Mouse (Mus musculus): ENCODE results near the gene Psmg4. TPM values are rescaled to one million over a fixed set of nuclear protein-coding genes. Genes with fewer than 3 reads are reported as not detected.

Gene Psmg4
- polyA plus RNA-seq, 1 experiment: 176 TPM

GRCm38 (mm10) chr13:34132875-34133274, 29.9 kb upstream of the Psmg4 start:
- peaks cover 23% of the 10 kb centered on the region for H3K79me2 ChIP-seq (ENCODE audit: control insufficient read depth, insufficient read depth)
- TF ChIP-seq TCF3 (IDR thresholded peaks at IDR 0.05; ENCODE audit: insufficient read length, low read depth): no peak
- no peak for TF ChIP-seq POLR2A (IDR thresholded peaks at IDR 0.05; ENCODE audit: insufficient read length, low read depth)
- no peak for TF ChIP-seq SRF (IDR thresholded peaks at IDR 0.05; ENCODE audit: control insufficient read depth, insufficient read length, low read depth)
- no peak for TF ChIP-seq E2F4 (IDR thresholded peaks at IDR 0.05; ENCODE audit: insufficient read depth)
- H3K4me3 ChIP-seq: no peak overlapping the region
- H3ac ChIP-seq (ENCODE audit: control insufficient read depth, insufficient read length): no peak overlapping the region
- no peaks in the 10 kb centered on the region for H3K27me3 ChIP-seq (ENCODE audit: control insufficient read depth, insufficient read depth, insufficient read length)
- no peak overlapping the region for H3K4me2 ChIP-seq (ENCODE audit: low read depth)
- peaks cover 10% of the 10 kb centered on the region for H3K36me3 ChIP-seq (ENCODE audit: control insufficient read depth, insufficient read depth)

GRCm38 (mm10) chr13:34133326-34134071, 29.3 kb upstream of the Psmg4 start:
- no peaks in the 10 kb centered on the region for H3K27me3 ChIP-seq (ENCODE audit: control insufficient read depth, insufficient read depth, insufficient read length)
- H3K36me3 ChIP-seq (ENCODE audit: control insufficient read depth, insufficient read depth): peaks cover 7% of the 10 kb centered on the region
- H3K4me2 ChIP-seq (ENCODE audit: low read depth): no peak overlapping the region
- no peak overlapping the region for H3ac ChIP-seq (ENCODE audit: control insufficient read depth, insufficient read length)
- no peak for TF ChIP-seq MAX (IDR thresholded peaks at IDR 0.05; ENCODE audit: low read depth)
- TF ChIP-seq MYOD1 (IDR thresholded peaks at IDR 0.05; ENCODE audit: control insufficient read depth in 1 of 3, insufficient read length in 2 of 3, low read depth in 2 of 3): no peak
- no peak for TF ChIP-seq USF1 (IDR thresholded peaks at IDR 0.05; ENCODE audit: low read depth)
- TF ChIP-seq TCF12 (IDR thresholded peaks at IDR 0.05; ENCODE audit: insufficient read depth, poor library complexity, severe bottlenecking): no peak
- TF ChIP-seq CEBPB (IDR thresholded peaks at IDR 0.05; ENCODE audit: insufficient read depth, poor library complexity, severe bottlenecking): no peak
- TF ChIP-seq POLR2AphosphoS2 (IDR thresholded peaks at IDR 0.05; ENCODE audit: insufficient read length, low read depth): no peak
- no peak for TF ChIP-seq MYOG (IDR thresholded peaks at IDR 0.05; ENCODE audit: control insufficient read depth in 1 of 3, insufficient read depth in 1 of 3, insufficient read length in 2 of 3, low read depth in 2 of 3)
- TF ChIP-seq REST (IDR thresholded peaks at IDR 0.05; ENCODE audit: insufficient read depth, insufficient read length): no peak
- TF ChIP-seq SRF (IDR thresholded peaks at IDR 0.05; ENCODE audit: control insufficient read depth, insufficient read length, low read depth): no peak
- no peak for TF ChIP-seq E2F4 (IDR thresholded peaks at IDR 0.05; ENCODE audit: insufficient read depth)
- TF ChIP-seq POLR2A (IDR thresholded peaks at IDR 0.05; ENCODE audit: insufficient read length, low read depth): no peak
- TF ChIP-seq TCF3 (IDR thresholded peaks at IDR 0.05; ENCODE audit: insufficient read length, low read depth): no peak
- H3K4me3 ChIP-seq: no peak overlapping the region
- H3K79me2 ChIP-seq (ENCODE audit: control insufficient read depth, insufficient read depth): peaks cover 17% of the 10 kb centered on the region

- Histone ChIP-seq H3K36me3 (ENCODE audit: control insufficient read depth, insufficient read depth) (no peaks in the 10 kb centered on the region), H3K4me3 (no peak overlapping the region), H3K4me2 (ENCODE audit: low read depth) (no peak overlapping the region), H3ac (ENCODE audit: control insufficient read depth, insufficient read length) (no peak overlapping the region), H3K27me3 (ENCODE audit: control insufficient read depth, insufficient read depth, insufficient read length) (no peaks in the 10 kb centered on the region), H3K79me2 (ENCODE audit: control insufficient read depth, insufficient read depth) (peaks cover 9% of the 10 kb centered on the region)
- no peak for TF ChIP-seq USF1 (IDR thresholded peaks at IDR 0.05; ENCODE audit: low read depth)
- no peak for TF ChIP-seq TCF12 (IDR thresholded peaks at IDR 0.05; ENCODE audit: insufficient read depth, poor library complexity, severe bottlenecking)
- no peak for TF ChIP-seq SRF (IDR thresholded peaks at IDR 0.05; ENCODE audit: control insufficient read depth, insufficient read length, low read depth)
- no peak for TF ChIP-seq MYOG (IDR thresholded peaks at IDR 0.05; ENCODE audit: control insufficient read depth in 1 of 3, insufficient read depth in 1 of 3, insufficient read length in 2 of 3, low read depth in 2 of 3)
- no peak for TF ChIP-seq POLR2AphosphoS2 (IDR thresholded peaks at IDR 0.05; ENCODE audit: insufficient read length, low read depth)
- no peak for TF ChIP-seq POLR2A (IDR thresholded peaks at IDR 0.05; ENCODE audit: insufficient read length, low read depth)
- no peak for TF ChIP-seq CEBPB (IDR thresholded peaks at IDR 0.05; ENCODE audit: insufficient read depth, poor library complexity, severe bottlenecking)
- no peak for TF ChIP-seq TCF3 (IDR thresholded peaks at IDR 0.05; ENCODE audit: insufficient read length, low read depth)
- no peak for TF ChIP-seq REST (IDR thresholded peaks at IDR 0.05; ENCODE audit: insufficient read depth, insufficient read length)
- no peak for TF ChIP-seq MYOD1 (IDR thresholded peaks at IDR 0.05; ENCODE audit: control insufficient read depth in 1 of 3, insufficient read length in 2 of 3, low read depth in 2 of 3)
Measured at GRCm38 (mm10) chr13:34134276-34134675, 28.5 kb upstream of the Psmg4 start.

GRCm38 (mm10) chr13:34136605-34137004, 26.2 kb upstream of the Psmg4 start:
- Histone ChIP-seq H3K79me2 (ENCODE audit: control insufficient read depth, insufficient read depth) (no peaks in the 10 kb centered on the region), H3K27me3 (ENCODE audit: control insufficient read depth, insufficient read depth, insufficient read length) (no peaks in the 10 kb centered on the region), H3ac (ENCODE audit: control insufficient read depth, insufficient read length) (no peak overlapping the region), H3K36me3 (ENCODE audit: control insufficient read depth, insufficient read depth) (no peaks in the 10 kb centered on the region), H3K4me2 (ENCODE audit: low read depth) (peak overlapping the region; percentile 9), H3K4me3 (no peak overlapping the region)
- TF ChIP-seq MAX (IDR thresholded peaks at IDR 0.05; ENCODE audit: low read depth) (no peak), MYOD1 (IDR thresholded peaks at IDR 0.05; ENCODE audit: control insufficient read depth in 1 of 3, insufficient read length in 2 of 3, low read depth in 2 of 3) (peak; percentile 18 to 85 (median 82)), TCF3 (IDR thresholded peaks at IDR 0.05; ENCODE audit: insufficient read length, low read depth) (no peak), MYOG (IDR thresholded peaks at IDR 0.05; ENCODE audit: control insufficient read depth in 1 of 3, insufficient read depth in 1 of 3, insufficient read length in 2 of 3, low read depth in 2 of 3) (peak; percentile 33 to 85 (median 40))

- no peaks in the 10 kb centered on the region for H3K36me3 ChIP-seq (ENCODE audit: control insufficient read depth, insufficient read depth)
- no peak overlapping the region for H3ac ChIP-seq (ENCODE audit: control insufficient read depth, insufficient read length)
- no peaks in the 10 kb centered on the region for H3K79me2 ChIP-seq (ENCODE audit: control insufficient read depth, insufficient read depth)
- H3K4me3 ChIP-seq: no peak overlapping the region
- no peak overlapping the region for H3K4me2 ChIP-seq (ENCODE audit: low read depth)
- H3K27me3 ChIP-seq (ENCODE audit: control insufficient read depth, insufficient read depth, insufficient read length): no peaks in the 10 kb centered on the region
- TF ChIP-seq USF1 (IDR thresholded peaks at IDR 0.05; ENCODE audit: low read depth) (no peak), POLR2AphosphoS2 (IDR thresholded peaks at IDR 0.05; ENCODE audit: insufficient read length, low read depth) (no peak), E2F4 (IDR thresholded peaks at IDR 0.05; ENCODE audit: insufficient read depth) (no peak), REST (IDR thresholded peaks at IDR 0.05; ENCODE audit: insufficient read depth, insufficient read length) (no peak), TCF3 (IDR thresholded peaks at IDR 0.05; ENCODE audit: insufficient read length, low read depth) (no peak), MYOG (IDR thresholded peaks at IDR 0.05; ENCODE audit: control insufficient read depth in 1 of 3, insufficient read depth in 1 of 3, insufficient read length in 2 of 3, low read depth in 2 of 3) (no peak), MAX (IDR thresholded peaks at IDR 0.05; ENCODE audit: low read depth) (no peak), POLR2A (IDR thresholded peaks at IDR 0.05; ENCODE audit: insufficient read length, low read depth) (no peak), TCF12 (IDR thresholded peaks at IDR 0.05; ENCODE audit: insufficient read depth, poor library complexity, severe bottlenecking) (no peak), MYOD1 (IDR thresholded peaks at IDR 0.05; ENCODE audit: control insufficient read depth in 1 of 3, insufficient read length in 2 of 3, low read depth in 2 of 3) (no peak), SRF (IDR thresholded peaks at IDR 0.05; ENCODE audit: control insufficient read depth, insufficient read length, low read depth) (no peak), CEBPB (IDR thresholded peaks at IDR 0.05; ENCODE audit: insufficient read depth, poor library complexity, severe bottlenecking) (no peak)
Measured at GRCm38 (mm10) chr13:34143389-34143788, 19.4 kb upstream of the Psmg4 start.

Data from myocyte (in vitro differentiated cells).